Mouse (Mus musculus) kidney, adult 2 months (tissue): ENCODE measurements at regions not wholly inside any gene's neighbourhood (a gene's known extent, or its start where the extent isn't known, plus 50 kb on each side); places are given as distances from the start of the nearest gene placed in this dataset.

ENCODE experiments used
- CTCF ChIP-seq: fragments of 200-500 bp; conservative IDR thresholded peaks from 2 replicates; pipeline ENCODE4 v1.5.1; 2011; ENCODE audit warnings: low read depth, mild to moderate bottlenecking, control low read depth, low read length, moderate library complexity, mixed read lengths; ENCODE audit not compliant: insufficient read depth, insufficient read length
- POLR2A ChIP-seq: fragments of 200-500 bp; IDR thresholded peaks from one replicate; pipeline ENCODE4 v1.6.1; 2011; ENCODE audit warnings: low read depth, low read length, control low read depth

DNA sequence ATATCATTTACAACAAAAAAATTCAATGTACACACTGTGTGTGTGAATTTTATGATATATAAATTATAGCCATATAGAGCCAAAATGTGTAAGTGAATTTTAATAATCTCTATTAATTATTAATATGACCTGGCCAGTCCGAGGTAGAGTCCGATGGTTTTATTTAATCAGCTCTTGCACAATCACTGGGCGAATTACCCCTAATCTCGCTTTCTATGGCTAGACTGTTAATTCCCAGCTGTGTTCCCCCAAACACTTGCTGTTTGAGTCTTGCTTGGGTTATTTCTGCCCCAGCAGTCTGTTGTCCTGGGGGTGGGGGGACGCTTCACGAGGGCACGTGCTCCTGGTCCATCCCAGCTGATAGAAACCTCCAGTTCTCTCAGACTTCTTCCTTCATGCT is 287.5 kb downstream of the Klf5 start:
- TF ChIP-seq CTCF (no peak), POLR2A (no peak)
